Mouse (Mus musculus) adrenal gland, adult 8-10 months (tissue): ENCODE measurements around the gene Lcn6. TPM values are rescaled to one million over a fixed set of nuclear protein-coding genes. Genes with fewer than 3 reads are reported as not detected.
"Not testable (repeated sequence)": the region's sequence is repeated elsewhere in the genome, so short reads cannot be mapped to it uniquely, and the experiment has no call there.

ENCODE experiments used
- DNase-seq: peaks from one replicate; pipeline ENCODE4 v3.0.0; 2022
- total RNA-seq, 4 experiments: library from RNA; stranded (reverse); gene quantifications; 2 replicates each; pipeline ENCODE4 v1.2.4; 2022

Gene Lcn6
- total RNA-seq, 4 experiments from 2014 or later: not detected

- peak; percentile 75 for DNase-seq
These were observed 30.3 kb downstream of the Lcn6 start, which contains the start of gene Bmyc for GRCm38 (mm10) chr2:25706643-25707481. Gene Bmyc (plus strand): TSS chr2:25706739.

- no peak for DNase-seq
These were observed 31.5 kb downstream of the Lcn6 start for GRCm38 (mm10) chr2:25708121-25708520.

DNA sequence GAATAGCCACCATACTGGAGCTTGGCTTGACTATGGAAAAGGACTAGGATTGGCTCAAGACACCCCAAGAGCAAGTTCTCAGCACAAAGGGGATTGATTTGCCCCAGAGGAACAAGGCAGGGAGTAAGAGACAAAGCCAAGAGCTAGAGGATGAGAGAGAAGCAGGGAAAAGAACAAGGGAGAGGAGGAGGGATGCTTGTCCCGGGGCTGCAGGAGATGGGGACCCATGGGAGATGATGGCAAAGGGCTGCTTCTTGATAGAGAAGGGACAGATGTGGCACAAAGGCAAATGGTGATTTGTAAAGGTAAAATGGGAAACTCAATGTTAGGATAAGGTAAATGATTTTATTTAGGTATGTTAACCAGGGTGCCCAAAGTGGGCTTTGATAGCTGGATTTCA, 32.5 kb downstream of the Lcn6 start:
- not testable (repeated sequence) for DNase-seq

- DNase-seq: not testable (repeated sequence)
These were observed 33.2 kb downstream of the Lcn6 start for GRCm38 (mm10) chr2:25709791-25710190.

DNA sequence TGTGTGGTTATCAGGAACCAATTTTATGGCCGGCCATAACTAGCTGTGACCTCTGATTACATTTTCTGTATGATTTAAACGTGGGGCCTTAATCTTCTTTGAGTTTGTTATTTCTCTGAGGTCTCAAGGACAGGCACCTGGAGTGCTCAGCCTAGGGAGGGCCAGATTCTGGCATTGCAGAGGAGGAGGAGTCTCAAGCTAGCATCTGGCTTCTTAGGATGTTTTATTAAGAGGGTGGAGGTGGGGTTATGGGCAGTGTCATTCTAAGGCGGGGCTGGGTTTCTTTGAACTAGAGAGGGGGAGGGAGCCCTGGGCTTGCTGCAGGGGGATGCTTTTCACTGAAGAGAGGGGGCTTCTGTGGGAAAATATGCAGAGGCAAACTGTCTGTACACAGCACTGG, 35.1 kb downstream of the Lcn6 start:
- not testable (repeated sequence) for DNase-seq

DNA sequence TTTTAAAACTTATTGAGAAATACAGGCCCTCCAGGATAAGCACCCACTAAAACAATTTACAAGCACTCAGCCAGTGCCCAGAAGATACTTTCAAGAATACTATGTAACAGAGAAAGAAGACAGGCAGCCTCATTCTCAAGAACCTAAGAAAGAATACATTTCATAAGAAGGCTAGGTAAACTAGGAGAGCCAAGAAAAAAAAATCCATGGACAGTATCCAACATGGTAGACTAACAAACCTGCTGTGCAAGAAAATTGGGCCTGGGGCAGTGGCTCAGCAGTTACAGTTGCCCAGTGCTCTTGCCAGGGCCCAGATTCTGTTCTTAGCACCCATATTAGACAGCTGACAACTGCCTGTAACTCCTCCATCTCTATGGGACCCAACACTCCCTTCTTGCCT, 40.6 kb downstream of the Lcn6 start:
- DNase-seq: no peak

Other genes starting within 250 kb of the Lcn6 start
- gene Abca2, start 248.1 kb upstream of the Lcn6 start, total RNA-seq: 10 to 100 TPM; 48.9 to 73.0 (median 57.5) TPM
- gene Clic3, start 219.9 kb upstream of the Lcn6 start, total RNA-seq: not detected
- gene Paxx, start 215.7 kb upstream of the Lcn6 start, total RNA-seq: 10 to 100 TPM; 32.4 to 68.2 (median 43.4) TPM
- gene Ptgds, start 206.7 kb upstream of the Lcn6 start, total RNA-seq: 10 to 100 TPM in 1 of 4 experiments, 1 to 10 TPM in 3; 3.2 to 10.5 (median 4.4) TPM
- gene Lcn12, start 182.9 kb upstream of the Lcn6 start, total RNA-seq: not detected
- gene Fbxw5, start 176.0 kb upstream of the Lcn6 start, total RNA-seq: 100 to 1,000 TPM in 3 of 4 experiments, 10 to 100 TPM in 1; 82.5 to 114 (median 107) TPM
- 1 to 10 TPM in 3 of 4 experiments, under 1 TPM in 1; 0.70 to 2.3 (median 1.6) TPM for gene C8g, start 175.1 kb upstream of the Lcn6 start, total RNA-seq
- 10 to 100 TPM; 22.6 to 35.3 (median 30.6) TPM for gene Traf2, start 129.8 kb upstream of the Lcn6 start, total RNA-seq
- 100 to 1,000 TPM; 149 to 331 (median 215) TPM for gene Edf1, start 118.9 kb upstream of the Lcn6 start, total RNA-seq
- gene Mamdc4, start 101.9 kb upstream of the Lcn6 start, total RNA-seq: 10 to 100 TPM in 1 of 4 experiments, 1 to 10 TPM in 3; 1.4 to 11.0 (median 4.0) TPM
- gene Phpt1, start 101.6 kb upstream of the Lcn6 start, total RNA-seq: 10 to 100 TPM; 61.3 to 76.9 (median 66.1) TPM
- 1 to 10 TPM; 1.6 to 4.8 (median 3.8) TPM for gene Ajm1, start 95.0 kb upstream of the Lcn6 start, total RNA-seq
- gene Rabl6, start 68.3 kb upstream of the Lcn6 start, total RNA-seq: 100 to 1,000 TPM; 121 to 178 (median 137) TPM
- gene Ccdc183, start 59.1 kb upstream of the Lcn6 start, total RNA-seq: not detected
- 10 to 100 TPM; 18.0 to 47.8 (median 27.3) TPM for gene Tmem141, start 54.8 kb upstream of the Lcn6 start, total RNA-seq
- 1 to 10 TPM; 4.7 to 7.0 (median 5.5) TPM for gene Fcna, start 48.8 kb upstream of the Lcn6 start, total RNA-seq
- not detected for gene Lcn8, start 23.7 kb upstream of the Lcn6 start, total RNA-seq
- not detected for gene Lcn5, start 18.8 kb upstream of the Lcn6 start, total RNA-seq
- gene Lcn10, start 5.9 kb downstream of the Lcn6 start, total RNA-seq: not detected
- 10 to 100 TPM in 1 of 4 experiments, 1 to 10 TPM in 1, not detected in 2; 3.1 to 30.1 TPM for gene Obp2a, start 23.3 kb downstream of the Lcn6 start, total RNA-seq
- 10 to 100 TPM; 29.9 to 69.4 (median 39.2) TPM for gene Bmyc, start 30.0 kb downstream of the Lcn6 start, total RNA-seq
- gene Obp2b, start 60.2 kb downstream of the Lcn6 start, total RNA-seq: not detected
- not detected for gene Lcn3, start 88.8 kb downstream of the Lcn6 start, total RNA-seq
- not detected for gene Lcn11, start 100.2 kb downstream of the Lcn6 start, total RNA-seq
- not detected for gene Gm13539, start 105.5 kb downstream of the Lcn6 start, total RNA-seq
- not detected for gene Glt6d1, start 139.1 kb downstream of the Lcn6 start, total RNA-seq
- gene Lcn9, start 146.4 kb downstream of the Lcn6 start, total RNA-seq: not detected
- not detected for gene Sohlh1, start 170.5 kb downstream of the Lcn6 start, total RNA-seq
- gene Kcnt1, start 186.9 kb downstream of the Lcn6 start, total RNA-seq: 10 to 100 TPM in 2 of 4 experiments, 1 to 10 TPM in 2; 1.8 to 12.1 (median 8.0) TPM